Mouse (Mus musculus): ENCODE measurements around the gene Serpina1b. TPM values are rescaled to one million over a fixed set of nuclear protein-coding genes. Genes with fewer than 3 reads are reported as not detected.
"Not testable (repeated sequence)": the region's sequence is repeated elsewhere in the genome, so short reads cannot be mapped to it uniquely, and the experiment has no call there.

The Serpina1b gene
- not detected in 2 replicates for polyA plus RNA-seq (2016; fragmentation: Nextera tagmentation; extraction: Ambion mirVana)

DNA sequence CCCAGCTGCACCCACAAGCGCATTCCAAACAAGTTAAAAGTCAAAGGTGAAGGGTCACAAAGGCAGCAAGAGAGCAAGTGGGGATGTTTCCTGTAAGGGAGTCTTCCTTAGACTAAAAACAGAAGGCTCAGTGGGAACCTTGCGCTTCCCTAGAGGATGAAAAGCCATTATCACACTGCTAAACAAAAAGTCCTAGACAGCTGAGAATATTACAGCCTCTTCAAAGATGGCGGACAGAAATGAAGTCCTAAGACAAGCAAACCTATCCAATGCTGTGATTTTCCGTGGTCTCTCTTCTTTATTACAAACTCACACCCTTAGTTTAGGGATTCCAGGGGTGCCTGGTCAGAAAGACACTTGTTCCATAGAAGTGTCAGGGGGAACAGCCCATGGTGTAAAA, at the start of gene Serpina1b:
Gene Serpina1b, minus strand, starts transcription at position 101 of the 400 bp plus-strand sequence.
- not testable (repeated sequence) for H3K4me1 ChIP-seq; H3K36me3 ChIP-seq (replicated peaks); DNase-seq (ENCODE audit: low spot score); H3K27ac ChIP-seq (replicated peaks); H3K4me3 ChIP-seq; H3K27me3 ChIP-seq (replicated peaks; ENCODE audit: low read depth, poor library complexity, severe bottlenecking)
- H3K9me3 ChIP-seq, result peaks cover 27% of the 10 kb centered on the region
- WGBS, result 81% methylated on average over 4 of the region's 4 CpGs

DNA sequence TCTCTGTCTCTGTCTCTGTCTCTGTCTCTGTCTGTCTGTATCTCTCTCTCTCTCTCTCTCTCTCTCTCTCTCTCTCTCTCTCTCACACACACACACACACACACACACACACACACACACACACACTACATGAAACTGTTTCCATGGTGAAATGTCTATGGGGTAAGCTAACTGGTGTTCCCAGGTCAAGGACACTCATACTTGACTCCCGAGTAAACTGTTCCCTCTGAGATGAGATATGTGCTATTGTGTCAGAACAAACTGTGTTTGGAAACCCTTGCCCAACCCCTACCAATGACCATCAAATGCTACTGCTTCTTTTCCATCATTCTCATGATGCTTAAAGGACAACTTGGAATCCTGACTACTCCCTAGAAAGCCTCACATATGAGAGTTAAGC, 36.7 kb upstream of the Serpina1b start:
- not testable (repeated sequence) for DNase-seq (ENCODE audit: low spot score)
- peaks cover 26% of the 10 kb centered on the region for H3K9me3 ChIP-seq
- 87% methylated on average over 1 of the region's 1 CpGs for WGBS

DNA sequence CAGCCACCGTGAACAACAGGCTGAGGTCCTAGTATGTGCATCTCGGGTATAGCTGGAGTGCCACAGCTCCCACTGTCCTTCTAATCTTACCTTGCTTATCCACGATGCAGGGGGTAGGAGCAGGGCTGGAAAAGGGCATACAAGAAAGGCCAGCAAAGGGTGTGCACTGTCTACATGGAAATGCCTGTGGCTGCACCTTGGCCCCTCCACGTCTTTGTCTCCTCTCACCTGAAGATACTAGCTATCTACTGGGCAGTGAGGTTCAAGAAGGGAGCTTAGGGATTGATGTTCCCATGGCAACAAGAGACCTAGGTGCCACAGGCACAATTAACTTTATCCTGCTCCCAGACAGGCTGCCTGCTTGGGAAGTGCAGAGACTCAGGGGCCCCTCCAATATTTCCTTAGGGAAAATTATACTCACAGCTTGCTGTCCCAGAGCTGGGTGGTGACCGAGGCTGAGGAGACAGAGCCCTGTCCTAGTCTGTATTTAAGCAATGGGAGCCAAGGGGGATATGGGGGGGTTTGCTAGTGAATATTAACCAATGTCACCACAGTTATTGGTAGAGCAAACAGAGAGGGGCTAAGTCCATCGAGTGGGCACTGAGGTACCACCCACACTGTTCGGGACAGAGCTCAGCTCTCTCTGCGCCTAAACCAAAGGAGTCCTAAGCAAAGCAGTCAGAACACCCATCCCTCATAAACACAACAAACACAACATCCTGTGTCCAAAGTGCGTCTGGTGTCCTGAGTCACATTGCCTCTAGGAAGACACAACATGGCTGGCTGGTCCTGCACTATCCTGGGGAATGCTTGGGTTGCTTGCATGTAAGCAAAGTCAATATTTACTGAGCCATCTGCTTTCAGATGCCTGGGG, 33.2 kb upstream of the Serpina1b start, which contains the start of gene Serpina1a:
Gene Serpina1a, minus strand, starts transcription at position 462 of the 874 bp plus-strand sequence.
- not testable (repeated sequence) for H3K4me3 ChIP-seq; H3K27me3 ChIP-seq (replicated peaks; ENCODE audit: low read depth, poor library complexity, severe bottlenecking); DNase-seq (ENCODE audit: low spot score); H3K27ac ChIP-seq (replicated peaks); H3K36me3 ChIP-seq (replicated peaks); H3K4me1 ChIP-seq
- 87% methylated on average over 9 of the region's 9 CpGs for WGBS
- peaks cover 28% of the 10 kb centered on the region for H3K9me3 ChIP-seq

More for the DNA sequence above, 36.7 kb upstream of the Serpina1b start:
- H3K36me3 ChIP-seq (replicated peaks); H3K4me3 ChIP-seq; H3K27me3 ChIP-seq (replicated peaks; ENCODE audit: low read depth, poor library complexity, severe bottlenecking); H3K27ac ChIP-seq (replicated peaks); H3K4me1 ChIP-seq: not testable (repeated sequence)

DNA sequence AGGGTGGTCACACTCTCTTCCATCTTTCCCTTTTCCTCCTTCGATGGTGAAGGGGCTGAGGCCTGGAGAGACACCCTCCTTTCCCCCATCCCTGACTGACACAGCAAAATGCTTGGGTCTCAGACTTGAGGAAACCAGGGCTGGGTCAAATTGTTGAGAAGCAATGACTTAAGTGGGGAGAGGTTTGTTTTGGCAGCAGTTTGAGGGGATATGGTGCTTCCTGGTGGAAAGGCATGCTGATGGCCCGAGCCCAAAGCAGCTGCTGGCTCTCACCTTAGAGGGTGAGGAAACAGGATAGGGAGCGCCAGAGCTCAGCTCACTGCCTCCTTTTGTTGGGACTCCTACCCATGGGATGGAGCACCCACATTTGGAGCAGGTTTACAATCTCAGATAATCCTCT, 30.8 kb upstream of the Serpina1b start:
- H3K4me3 ChIP-seq, result no peak overlapping the region
- peaks cover 29% of the 10 kb centered on the region for H3K9me3 ChIP-seq
- no peak overlapping the region for H3K27ac ChIP-seq (replicated peaks)
- H3K4me1 ChIP-seq, result no peaks in the 10 kb centered on the region
- H3K27me3 ChIP-seq (replicated peaks; ENCODE audit: low read depth, poor library complexity, severe bottlenecking), result no peaks in the 10 kb centered on the region
- 65% methylated on average over 3 of the region's 3 CpGs for WGBS
- DNase-seq (ENCODE audit: low spot score), result no peak
- H3K36me3 ChIP-seq (replicated peaks), result no peaks in the 10 kb centered on the region

DNA sequence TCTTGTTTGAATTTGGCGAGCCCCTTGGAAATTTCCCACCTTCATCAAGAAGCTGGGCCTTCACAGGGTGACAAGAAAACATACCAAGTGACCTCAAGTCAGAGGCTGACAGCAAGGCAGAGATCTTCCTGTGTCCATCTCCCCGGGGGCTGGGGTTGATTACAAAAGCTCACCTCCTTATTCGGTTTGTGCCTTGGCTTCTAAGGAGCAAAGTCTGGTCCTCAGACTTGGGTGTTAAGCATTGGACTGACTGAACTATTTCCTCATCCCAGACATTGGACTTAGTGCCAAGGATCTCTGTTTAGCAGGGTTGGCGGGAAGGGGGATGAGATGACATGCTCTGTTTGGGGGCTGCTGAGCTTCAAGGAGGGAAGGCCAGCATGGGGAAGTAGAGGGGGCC, 30.4 kb upstream of the Serpina1b start:
- H3K36me3 ChIP-seq (replicated peaks), result not testable (repeated sequence)
- 86% methylated on average over 3 of the region's 4 CpGs for WGBS

DNA sequence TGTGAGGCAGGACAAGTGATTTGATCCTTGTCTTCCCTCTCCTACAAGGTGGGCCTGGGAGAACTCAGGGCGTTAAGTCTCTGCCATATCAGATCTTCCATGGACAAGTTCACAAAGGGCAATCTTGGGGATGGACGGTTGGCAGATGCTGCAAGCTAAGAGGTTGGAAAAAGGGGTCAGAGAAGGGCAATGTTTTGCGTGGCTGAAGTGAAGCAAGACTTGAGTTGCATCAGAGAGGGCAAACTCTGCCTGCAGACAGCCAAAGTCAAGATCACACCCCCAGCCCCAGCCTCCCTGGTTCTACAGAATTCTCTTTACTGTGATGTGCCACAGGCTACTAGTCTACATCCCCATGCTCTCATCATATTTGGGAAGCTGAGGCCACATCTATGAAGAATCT, 29.4 kb upstream of the Serpina1b start:
- not testable (repeated sequence) for DNase-seq (ENCODE audit: low spot score); H3K4me3 ChIP-seq; H3K27ac ChIP-seq (replicated peaks); H3K27me3 ChIP-seq (replicated peaks; ENCODE audit: low read depth, poor library complexity, severe bottlenecking); H3K4me1 ChIP-seq; H3K36me3 ChIP-seq (replicated peaks)
- WGBS, result 78% methylated on average over 3 of the region's 3 CpGs
- peaks cover 22% of the 10 kb centered on the region for H3K9me3 ChIP-seq

More for the DNA sequence above, 30.4 kb upstream of the Serpina1b start:
- not testable (repeated sequence) for H3K27me3 ChIP-seq (replicated peaks; ENCODE audit: low read depth, poor library complexity, severe bottlenecking); H3K4me3 ChIP-seq; H3K27ac ChIP-seq (replicated peaks); H3K4me1 ChIP-seq; DNase-seq (ENCODE audit: low spot score)
- peaks cover 27% of the 10 kb centered on the region for H3K9me3 ChIP-seq

DNA sequence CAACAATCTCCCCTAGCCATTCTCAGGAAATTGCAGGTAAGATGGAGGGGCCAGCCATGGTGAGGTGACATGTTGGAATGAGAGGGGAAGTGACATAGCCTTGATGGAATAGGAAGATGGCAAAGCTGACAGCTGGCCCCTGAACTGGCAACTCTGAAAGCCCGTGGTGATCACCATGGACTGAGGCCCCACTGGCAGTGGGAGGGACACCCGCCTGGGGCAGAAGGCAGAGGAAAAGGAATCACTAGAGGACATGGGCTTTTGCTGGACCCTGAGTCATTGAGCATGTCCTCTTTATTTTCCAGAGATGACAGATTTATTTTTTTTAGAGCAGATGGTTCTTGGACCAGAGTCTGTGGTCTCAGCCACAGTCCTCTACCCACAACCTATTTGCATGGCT, 22.9 kb upstream of the Serpina1b start:
- H3K36me3 ChIP-seq (replicated peaks); DNase-seq (ENCODE audit: low spot score); H3K27me3 ChIP-seq (replicated peaks; ENCODE audit: low read depth, poor library complexity, severe bottlenecking); H3K27ac ChIP-seq (replicated peaks); H3K4me1 ChIP-seq; H3K4me3 ChIP-seq: not testable (repeated sequence)
- peaks cover 21% of the 10 kb centered on the region for H3K9me3 ChIP-seq
- WGBS, result 83% methylated on average over 2 of the region's 2 CpGs

DNA sequence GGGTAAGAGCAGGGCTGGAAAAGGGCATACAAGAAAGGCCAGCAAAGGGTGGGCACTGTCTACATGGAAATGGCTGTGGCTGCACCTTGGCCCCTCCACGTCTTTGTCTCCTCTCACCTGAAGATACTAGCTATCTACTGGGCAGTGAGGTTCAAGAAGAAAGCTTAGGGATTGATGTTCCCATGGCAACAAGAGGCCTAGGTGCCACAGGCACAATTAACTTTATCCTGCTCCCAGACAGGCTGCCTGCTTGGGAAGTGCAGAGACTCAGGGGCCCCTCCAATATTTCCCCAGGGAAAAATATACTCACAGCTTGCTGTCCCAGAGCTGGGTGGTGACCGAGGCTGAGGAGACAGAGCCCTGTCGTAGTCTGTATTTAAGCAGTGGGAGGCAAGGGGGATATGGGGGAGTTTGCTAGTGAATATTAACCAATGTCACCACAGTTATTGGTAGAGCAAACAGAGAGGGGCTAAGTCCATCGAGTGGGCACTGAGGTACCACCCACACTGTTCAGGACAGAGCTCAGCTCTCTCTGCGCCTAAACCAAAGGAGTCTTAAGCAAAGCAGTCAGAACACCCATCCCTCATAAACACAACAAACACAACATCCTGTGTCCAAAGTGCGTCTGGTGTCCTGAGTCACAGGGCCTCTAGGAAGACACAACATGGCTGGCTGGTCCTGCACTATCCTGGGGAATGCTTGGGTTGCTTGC, 2.4 kb downstream of the Serpina1b start:
- H3K4me3 ChIP-seq; H3K27ac ChIP-seq (replicated peaks); H3K27me3 ChIP-seq (replicated peaks; ENCODE audit: low read depth, poor library complexity, severe bottlenecking); DNase-seq (ENCODE audit: low spot score); H3K4me1 ChIP-seq; H3K36me3 ChIP-seq (replicated peaks): not testable (repeated sequence)
- H3K9me3 ChIP-seq, result peaks cover 23% of the 10 kb centered on the region
- WGBS, result 83% methylated on average over 6 of the region's 6 CpGs

DNA sequence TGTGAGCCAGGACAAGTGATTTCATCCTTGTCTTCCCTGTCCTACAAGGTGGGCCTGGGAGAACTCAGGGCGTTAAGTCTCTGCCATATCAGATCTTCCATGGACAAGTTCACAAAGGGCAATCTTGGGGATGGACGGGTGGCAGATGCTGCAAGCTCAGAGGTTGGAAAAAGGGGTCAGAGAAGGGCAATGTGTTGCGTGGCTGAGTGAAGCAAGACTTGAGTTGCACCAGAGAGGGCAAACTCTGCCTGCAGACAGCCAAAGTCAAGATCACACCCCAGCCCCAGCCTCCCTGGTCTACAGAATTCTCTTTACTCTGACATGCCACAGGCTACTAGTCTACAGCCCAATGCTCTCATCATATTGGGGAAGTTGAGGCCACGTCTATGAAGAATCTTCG, 6.3 kb downstream of the Serpina1b start:
- not testable (repeated sequence) for H3K36me3 ChIP-seq (replicated peaks); H3K4me3 ChIP-seq; DNase-seq (ENCODE audit: low spot score); H3K4me1 ChIP-seq; H3K27ac ChIP-seq (replicated peaks); H3K27me3 ChIP-seq (replicated peaks; ENCODE audit: low read depth, poor library complexity, severe bottlenecking)
- WGBS, result 79% methylated on average over 5 of the region's 5 CpGs
- peaks cover 12% of the 10 kb centered on the region; the same call in 1 of the 2 replicates for H3K9me3 ChIP-seq

DNA sequence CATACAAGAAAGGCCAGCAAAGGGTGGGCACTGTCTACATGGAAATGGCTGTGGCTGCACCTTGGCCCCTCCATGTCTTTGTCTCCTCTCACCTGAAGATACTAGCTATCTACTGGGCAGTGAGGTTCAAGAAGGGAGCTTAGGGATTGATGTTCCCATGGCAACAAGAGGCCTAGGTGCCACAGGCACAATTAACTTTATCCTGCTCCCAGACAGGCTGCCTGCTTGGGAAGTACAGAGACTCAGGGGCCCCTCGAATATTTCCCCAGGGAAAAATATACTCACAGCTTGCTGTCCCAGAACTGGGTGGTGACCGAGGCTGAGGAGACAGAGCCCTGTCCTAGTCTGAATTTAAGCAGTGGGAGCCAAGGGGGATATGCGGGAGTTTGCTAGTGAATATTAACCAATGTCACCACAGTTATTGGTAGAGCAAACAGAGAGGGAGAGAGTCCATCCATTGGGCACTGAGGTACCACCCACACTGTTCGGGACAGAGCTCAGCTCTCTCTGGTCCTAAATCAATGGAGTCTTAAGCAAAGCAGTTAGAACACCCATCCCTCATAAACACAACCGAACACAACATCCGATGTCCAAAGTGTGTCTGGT, 56.8 kb downstream of the Serpina1b start, which contains the start of gene Serpina1d:
Gene Serpina1d, minus strand, starts transcription at position 347 of the 606 bp plus-strand sequence.
- H3K27me3 ChIP-seq (replicated peaks; ENCODE audit: low read depth, poor library complexity, severe bottlenecking); H3K4me1 ChIP-seq; H3K4me3 ChIP-seq; H3K36me3 ChIP-seq (replicated peaks); H3K27ac ChIP-seq (replicated peaks); DNase-seq (ENCODE audit: low spot score): not testable (repeated sequence)
- 87% methylated on average over 6 of the region's 6 CpGs for WGBS
- peaks cover 18% of the 10 kb centered on the region; the same call in 1 of the 2 replicates for H3K9me3 ChIP-seq

DNA sequence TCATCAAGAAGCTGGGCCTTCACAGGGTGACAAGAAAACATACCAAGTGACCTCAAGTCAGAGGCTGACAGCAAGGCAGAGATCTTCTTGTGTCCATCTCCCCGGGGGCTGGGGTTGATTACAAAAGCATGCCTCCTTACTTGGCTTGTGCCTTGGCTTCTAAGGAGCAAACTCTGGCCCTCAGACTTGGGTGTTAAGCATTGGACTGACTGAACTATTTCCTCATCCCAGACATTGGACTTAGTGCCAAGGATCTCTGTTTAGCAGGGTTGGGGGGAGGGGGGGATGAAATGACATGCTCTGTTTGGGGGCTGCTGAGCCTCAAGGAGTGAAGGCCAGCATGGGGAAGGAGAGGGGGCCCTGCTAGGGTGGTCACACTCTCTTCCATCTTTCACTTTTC, 59.6 kb downstream of the Serpina1b start:
- H3K27ac ChIP-seq (replicated peaks); DNase-seq (ENCODE audit: low spot score); H3K27me3 ChIP-seq (replicated peaks; ENCODE audit: low read depth, poor library complexity, severe bottlenecking); H3K36me3 ChIP-seq (replicated peaks); H3K4me1 ChIP-seq; H3K4me3 ChIP-seq: not testable (repeated sequence)
- peaks cover 24% of the 10 kb centered on the region; the same call in 1 of the 2 replicates for H3K9me3 ChIP-seq
- 87% methylated on average over 1 of the region's 1 CpGs for WGBS

DNA sequence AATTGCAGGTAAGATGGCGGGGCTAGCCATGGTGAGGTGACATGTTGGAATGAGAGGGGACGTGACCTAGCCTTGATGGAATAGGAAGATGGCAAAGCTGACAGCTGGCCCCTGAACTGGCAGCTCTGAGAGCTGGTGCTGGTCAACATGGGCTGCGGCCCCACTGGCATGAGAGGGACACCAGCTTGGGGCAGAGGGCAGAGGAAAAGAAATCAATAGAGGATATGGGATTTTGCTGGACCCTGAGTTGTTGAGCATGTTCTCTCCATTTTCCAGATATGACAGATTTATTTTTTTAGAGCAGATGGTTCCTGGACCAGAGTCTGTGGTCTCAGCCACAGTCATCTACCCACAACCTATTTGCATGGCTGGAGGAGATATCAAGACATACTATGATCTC, 67.1 kb downstream of the Serpina1b start:
- not testable (repeated sequence) for H3K27me3 ChIP-seq (replicated peaks; ENCODE audit: low read depth, poor library complexity, severe bottlenecking); H3K36me3 ChIP-seq (replicated peaks); H3K27ac ChIP-seq (replicated peaks); H3K4me1 ChIP-seq; H3K4me3 ChIP-seq; DNase-seq (ENCODE audit: low spot score)
- 78% methylated on average over 3 of the region's 3 CpGs for WGBS
- peaks cover 45% of the 10 kb centered on the region for H3K9me3 ChIP-seq
